Mouse (Mus musculus) small intestine, adult 2 months (tissue): Measurements from ENCODE around the gene Gm12185.

Source experiments
- CTCF ChIP-seq: fragments of 200-500 bp; IDR thresholded peaks from 2 replicates; pipeline ENCODE4 v1.5.1; 2012; ENCODE audit warnings: low read depth, mild to moderate bottlenecking, control low read depth, inconsistent platforms, low read length, moderate library complexity, mixed read lengths; ENCODE audit not compliant: insufficient replicate concordance, insufficient read length; ENCODE audit errors: extremely low read depth
- POLR2A ChIP-seq: fragments of 200-500 bp; IDR thresholded peaks from 2 replicates; pipeline ENCODE4 v1.6.1; 2012; ENCODE audit warnings: low read depth, mild to moderate bottlenecking, control low read depth, inconsistent platforms, low read length, moderate library complexity

DNA sequence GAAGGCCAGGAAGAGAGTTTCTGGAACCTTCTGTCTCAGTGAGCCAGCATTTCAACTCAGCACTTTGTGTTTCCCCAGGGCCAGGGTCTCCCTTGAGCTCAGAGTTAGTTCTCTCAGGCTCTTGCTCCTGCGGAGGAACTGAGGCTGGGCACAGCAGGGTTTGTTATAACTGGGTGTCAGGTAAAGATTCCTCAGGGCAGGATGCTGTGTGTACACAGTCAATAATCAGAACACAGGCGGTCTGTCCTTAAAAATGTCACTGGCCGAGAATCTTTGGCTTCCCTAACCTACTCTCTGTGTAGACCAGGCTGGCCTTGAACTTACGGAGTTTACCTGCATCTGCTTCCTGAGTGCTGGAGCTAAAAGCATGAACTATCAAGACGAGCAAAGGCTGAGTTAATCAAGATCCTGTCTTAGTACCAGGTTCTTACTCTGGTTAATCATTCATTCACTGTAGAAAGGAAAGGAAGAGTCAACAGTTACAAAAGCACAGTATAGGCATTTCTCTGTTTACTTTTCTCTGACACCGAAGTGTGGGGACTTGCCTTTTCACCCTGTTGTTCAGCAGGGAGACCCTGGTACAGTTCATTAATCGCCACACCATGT lies 119.2 kb downstream of the Gm12185 start:
- TF ChIP-seq CTCF (no peak), POLR2A (no peak)
